8 mouse cellular contexts compared by ENCODE assay signal in genomic region chr4:130275823-130276105, GRCm38 (mm10). TPM values are rescaled to one million over a fixed set of nuclear protein-coding genes. Genes with fewer than 3 reads are reported as not detected.
DNase-seq lines count a peak whose midpoint lies in the region; ATAC-seq and TF ChIP-seq lines count a peak whose summit lies in the region.

No protein-coding gene starts in this region.

- H3K4me2 ChIP-seq in lung, embryonic 14.5 days: peak overlapping the region; percentile 96
- peak overlapping the region; percentile 70 for H3K4me2 ChIP-seq in forebrain, embryonic 15.5 days (replicated peaks)
- peak overlapping the region; percentile 76 for H3K4me2 ChIP-seq in limb, embryonic 14.5 days (replicated peaks; ENCODE audit: low read depth, low read length, severe bottlenecking)
- H3K4me2 ChIP-seq in stomach, embryonic 14.5 days (replicated peaks; ENCODE audit: low read depth, low read length): peak overlapping the region; percentile 85; the same call in 1 of the 2 replicates

- TF ChIP-seq POLR2A in limb, embryonic 14.5 days (IDR thresholded peaks at IDR 0.05; ENCODE audit: borderline replicate concordance, extremely low read depth, insufficient read depth, insufficient read length): no peak

- H3K4me3 ChIP-seq in lung, embryonic 14.5 days (ENCODE audit: low read depth, low read length): peak overlapping the region; percentile 54; the same call in 1 of the 2 replicates
- H3K4me3 ChIP-seq in forebrain, embryonic 15.5 days: peak overlapping the region; percentile 94
- peak overlapping the region; percentile 86 for H3K4me3 ChIP-seq in limb, embryonic 14.5 days (replicated peaks; ENCODE audit: low read length)
- H3K4me3 ChIP-seq in stomach, embryonic 14.5 days (ENCODE audit: low read depth, low read length): peak overlapping the region; percentile 56; the same call in 1 of the 2 replicates

- H3K4me1 ChIP-seq in lung, embryonic 14.5 days (ENCODE audit: insufficient read depth): no peaks in the 10 kb centered on the region; the same call in 1 of the 2 replicates
- H3K4me1 ChIP-seq in forebrain, embryonic 15.5 days: peaks cover 35% of the 10 kb centered on the region
- H3K4me1 ChIP-seq in limb, embryonic 14.5 days (ENCODE audit: control insufficient read depth, insufficient read depth, low read length): peaks cover 10% of the 10 kb centered on the region; the same call in 1 of the 2 replicates
- H3K4me1 ChIP-seq in stomach, embryonic 14.5 days (ENCODE audit: control insufficient read depth, insufficient read depth, low read length): peaks cover 11% of the 10 kb centered on the region; the same call in 1 of the 2 replicates

- no peaks in the 10 kb centered on the region for H3K9me3 ChIP-seq in lung, embryonic 14.5 days (ENCODE audit: low read depth, low read length)
- no peaks in the 10 kb centered on the region for H3K9me3 ChIP-seq in forebrain, embryonic 15.5 days
- H3K9me3 ChIP-seq in limb, embryonic 14.5 days (ENCODE audit: control insufficient read depth, low read length): no peaks in the 10 kb centered on the region
- no peaks in the 10 kb centered on the region for H3K9me3 ChIP-seq in stomach, embryonic 14.5 days (ENCODE audit: control insufficient read depth, low read depth, low read length)

- TF ChIP-seq CTCF in lung, embryonic 14.5 days (IDR thresholded peaks at IDR 0.05; ENCODE audit: low read depth): no peak

- DNase-seq in lung, embryonic 14.5 days: no peak
- DNase-seq in lung, postnatal 14 days: no peak
- no peak for DNase-seq in limb, embryonic 14.5 days (ENCODE audit: low spot score)
- DNase-seq in cerebellum, postnatal 14 days: no peak
- DNase-seq in layer of hippocampus, postnatal 25 days (ENCODE audit: extremely low spot score in 1 of 2, low spot score in 1 of 2): no peak

- no peak overlapping the region for H3K9ac ChIP-seq in lung, embryonic 14.5 days
- H3K9ac ChIP-seq in forebrain, embryonic 15.5 days (replicated peaks): peak overlapping the region; percentile 99
- peak overlapping the region; percentile 90; the same call in 1 of the 2 replicates for H3K9ac ChIP-seq in limb, embryonic 14.5 days (ENCODE audit: low read depth, low read length, severe bottlenecking)
- H3K9ac ChIP-seq in stomach, embryonic 14.5 days (replicated peaks; ENCODE audit: low read depth, low read length): no peak overlapping the region

- no peaks in the 10 kb centered on the region for H3K36me3 ChIP-seq in lung, embryonic 14.5 days (ENCODE audit: insufficient read depth)
- H3K36me3 ChIP-seq in forebrain, embryonic 15.5 days: no peaks in the 10 kb centered on the region
- H3K36me3 ChIP-seq in limb, embryonic 14.5 days (ENCODE audit: control insufficient read depth, insufficient read depth, low read length): peaks cover 7% of the 10 kb centered on the region
- no peaks in the 10 kb centered on the region for H3K36me3 ChIP-seq in stomach, embryonic 14.5 days (ENCODE audit: control insufficient read depth, insufficient read depth, low read length)

- no peak for ATAC-seq in lung, embryonic 14.5 days (ENCODE audit: insufficient read depth)
- no peak for ATAC-seq in forebrain, embryonic 15.5 days (replicated peaks)
- ATAC-seq in limb, embryonic 14.5 days (ENCODE audit: low FRiP score, low read depth): no peak
- no peak for ATAC-seq in stomach, embryonic 14.5 days (ENCODE audit: insufficient number of reproducible peaks, insufficient read depth, low FRiP score, low read depth)
- ATAC-seq in megakaryocyte-erythroid progenitor cell, adult 5-6 weeks (replicated peaks; ENCODE audit: low FRiP score, low TSS enrichment, poor library complexity, severe bottlenecking): no peak

- peaks cover 32% of the 10 kb centered on the region for H3K27me3 ChIP-seq in lung, embryonic 14.5 days (ENCODE audit: insufficient read depth, low read length)
- no peaks in the 10 kb centered on the region for H3K27me3 ChIP-seq in forebrain, embryonic 15.5 days
- H3K27me3 ChIP-seq in limb, embryonic 14.5 days (ENCODE audit: control insufficient read depth, insufficient read depth, low read length): no peaks in the 10 kb centered on the region
- 0 out of 2 replicates have a peak, but pooled peaks cover 2% of the 10 kb centered on the region for H3K27me3 ChIP-seq in stomach, embryonic 14.5 days (ENCODE audit: control insufficient read depth, insufficient read depth, low read length)

- H3K27ac ChIP-seq in lung, embryonic 14.5 days (ENCODE audit: low read depth): no peak overlapping the region
- peak overlapping the region; percentile 98; the same call in 1 of the 2 replicates for H3K27ac ChIP-seq in forebrain, embryonic 15.5 days (replicated peaks)
- H3K27ac ChIP-seq in limb, embryonic 14.5 days (replicated peaks; ENCODE audit: low read depth, low read length): no peak overlapping the region
- no peak overlapping the region for H3K27ac ChIP-seq in stomach, embryonic 14.5 days (ENCODE audit: low read length)

- 48% methylated on average over 5 of the region's 5 CpGs for WGBS in lung, embryonic 14.5 days
- WGBS in forebrain, embryonic 15.5 days: 33% methylated on average over 5 of the region's 5 CpGs
- WGBS in limb, embryonic 14.5 days: 39% methylated on average over 5 of the region's 5 CpGs
- WGBS in stomach, embryonic 14.5 days: 52% methylated on average over 5 of the region's 5 CpGs

RNA-seq across cellular contexts. Expression of gene Serinc2, which starts 3.2 kb away (rescaled TPM):
- 18.2 and 22.2 TPM in 2 replicates for polyA plus RNA-seq in lung, embryonic 14.5 days (2014; fragmentation: Nextera tagmentation; extraction: Ambion mirVana)
- 87.4 and 97.3 TPM in 2 replicates for polyA plus RNA-seq in forebrain, embryonic 15.5 days (2015; fragmentation: Nextera tagmentation; extraction: Ambion mirVana)
- polyA plus RNA-seq in limb, embryonic 14.5 days (2012; rRNA removed): 161 and 261 TPM in 2 replicates
- 150 and 186 TPM in 2 replicates for polyA plus RNA-seq in limb, embryonic 14.5 days (2014; fragmentation: Nextera tagmentation; extraction: Ambion mirVana)
- 39.9 and 40.7 TPM in 2 replicates for polyA plus RNA-seq in stomach, embryonic 14.5 days (2014; fragmentation: Nextera tagmentation; extraction: Ambion mirVana)
- 10 to 100 TPM in 1 of 2 experiments, 1 to 10 TPM in 1; 9.2 to 12.9 TPM for total RNA-seq in layer of hippocampus, postnatal 25 days (2021)
- total RNA-seq in megakaryocyte-erythroid progenitor cell, adult 5-6 weeks (2014; fragmentation: Nextera tagmentation): not detected in 2 replicates
- total RNA-seq in megakaryocyte-erythroid progenitor cell, adult 5-6 weeks (2017): not detected in 2 replicates

RNA-seq across cellular contexts. Expression of gene Fabp3, which starts 32.6 kb away (rescaled TPM):
- polyA plus RNA-seq in lung, embryonic 14.5 days (2014; fragmentation: Nextera tagmentation; extraction: Ambion mirVana): 4.7 and 28.1 TPM in 2 replicates
- polyA plus RNA-seq in forebrain, embryonic 15.5 days (2015; fragmentation: Nextera tagmentation; extraction: Ambion mirVana): 95.6 and 102 TPM in 2 replicates
- 34.7 and 41.6 TPM in 2 replicates for polyA plus RNA-seq in limb, embryonic 14.5 days (2012; rRNA removed)
- polyA plus RNA-seq in limb, embryonic 14.5 days (2014; fragmentation: Nextera tagmentation; extraction: Ambion mirVana): 34.0 and 47.3 TPM in 2 replicates
- polyA plus RNA-seq in stomach, embryonic 14.5 days (2014; fragmentation: Nextera tagmentation; extraction: Ambion mirVana): 5.1 and 5.6 TPM in 2 replicates
- 100 to 1,000 TPM; 108 to 111 TPM for total RNA-seq in layer of hippocampus, postnatal 25 days (2021)
- not detected in 2 replicates for total RNA-seq in megakaryocyte-erythroid progenitor cell, adult 5-6 weeks (2014; fragmentation: Nextera tagmentation)
- not detected in 2 replicates for total RNA-seq in megakaryocyte-erythroid progenitor cell, adult 5-6 weeks (2017)

RNA-seq across cellular contexts. Expression of gene Gm10570, which starts 32.7 kb away (rescaled TPM):
- polyA plus RNA-seq in lung, embryonic 14.5 days (2014; fragmentation: Nextera tagmentation; extraction: Ambion mirVana): not detected in 2 replicates
- 0.55 and 1.1 TPM in 2 replicates for polyA plus RNA-seq in forebrain, embryonic 15.5 days (2015; fragmentation: Nextera tagmentation; extraction: Ambion mirVana)
- polyA plus RNA-seq in limb, embryonic 14.5 days (2012; rRNA removed): 0.30 TPM in 1 of 2 replicates, not detected in the other
- polyA plus RNA-seq in limb, embryonic 14.5 days (2014; fragmentation: Nextera tagmentation; extraction: Ambion mirVana): not detected in 2 replicates
- polyA plus RNA-seq in stomach, embryonic 14.5 days (2014; fragmentation: Nextera tagmentation; extraction: Ambion mirVana): not detected in 2 replicates
- 1 to 10 TPM; 1.2 to 1.4 TPM for total RNA-seq in layer of hippocampus, postnatal 25 days (2021)
- total RNA-seq in megakaryocyte-erythroid progenitor cell, adult 5-6 weeks (2014; fragmentation: Nextera tagmentation): not detected in 2 replicates
- not detected in 2 replicates for total RNA-seq in megakaryocyte-erythroid progenitor cell, adult 5-6 weeks (2017)

RNA-seq across cellular contexts. Expression of gene Gm853, which starts 53.6 kb away (rescaled TPM):
- not detected in 2 replicates for polyA plus RNA-seq in lung, embryonic 14.5 days (2014; fragmentation: Nextera tagmentation; extraction: Ambion mirVana)
- 0.15 and 0.34 TPM in 2 replicates for polyA plus RNA-seq in forebrain, embryonic 15.5 days (2015; fragmentation: Nextera tagmentation; extraction: Ambion mirVana)
- polyA plus RNA-seq in limb, embryonic 14.5 days (2012; rRNA removed): 0.03 and 0.04 TPM in 2 replicates
- not detected in 2 replicates for polyA plus RNA-seq in limb, embryonic 14.5 days (2014; fragmentation: Nextera tagmentation; extraction: Ambion mirVana)
- polyA plus RNA-seq in stomach, embryonic 14.5 days (2014; fragmentation: Nextera tagmentation; extraction: Ambion mirVana): not detected in 2 replicates
- total RNA-seq in layer of hippocampus, postnatal 25 days (2021): not detected
- not detected in 2 replicates for total RNA-seq in megakaryocyte-erythroid progenitor cell, adult 5-6 weeks (2014; fragmentation: Nextera tagmentation)
- total RNA-seq in megakaryocyte-erythroid progenitor cell, adult 5-6 weeks (2017): not detected in 2 replicates

Comparison
In these comparisons a context has a peak if more than half of its experiments do, and no peak if none do; other contexts are left out.
1. H3K9ac ChIP-seq: peak in forebrain, embryonic 15.5 days (single experiment) and limb, embryonic 14.5 days (single experiment); none in lung, embryonic 14.5 days (single experiment) and stomach, embryonic 14.5 days (single experiment).
2. Peak in every context shown above with its lines, with median percentiles within 50 percentile points of each other: H3K4me2 ChIP-seq and H3K4me3 ChIP-seq.